Mouse (Mus musculus) midbrain, postnatal 0 days (tissue): ENCODE data around the gene Zfp800. TPM values are rescaled to one million over a fixed set of nuclear protein-coding genes. Genes with fewer than 3 reads are reported as not detected.

Experiments used
- ATAC-seq: fragments of 200-750 bp; cut with Nextera tagmentation; 2 replicates; pipeline ENCODE4 v1.8.0; 2017; ENCODE audit warnings: moderate number of reproducible peaks, mild to moderate bottlenecking, moderate TSS enrichment, moderate library complexity; ENCODE audit not compliant: low FRiP score
- DNase-seq: peaks from one replicate; pipeline ENCODE4 v3.0.0-alpha.2; 2015; ENCODE audit warnings: low spot score
- H3K27ac ChIP-seq: fragments of 300-500 bp; sonication (generic); 2 replicates; pipeline ENCODE4 v1.5.1; 2014; ENCODE audit warnings: low read depth, mild to moderate bottlenecking, low read length, mixed read lengths
- H3K27me3 ChIP-seq: fragments of 300-500 bp; sonication (generic); 2 replicates; pipeline ENCODE4 v1.6.1; 2014; ENCODE audit warnings: low read length, control low read depth, mixed read lengths; ENCODE audit not compliant: insufficient read depth
- H3K36me3 ChIP-seq: fragments of 300-500 bp; sonication (generic); 2 replicates; pipeline ENCODE4 v1.6.1; 2014; ENCODE audit warnings: low read length, control low read depth, mixed read lengths; ENCODE audit not compliant: insufficient read depth
- H3K4me1 ChIP-seq: fragments of 300-500 bp; sonication (generic); 2 replicates; pipeline ENCODE4 v1.6.1; 2014; ENCODE audit warnings: mild to moderate bottlenecking, control low read depth, antibody characterized with exemption, low read length, mixed read lengths; ENCODE audit not compliant: insufficient read depth
- H3K4me2 ChIP-seq: fragments of 300-500 bp; sonication (generic); 2 replicates; pipeline ENCODE4 v1.6.1; 2014; ENCODE audit warnings: low read depth, mild to moderate bottlenecking, low read length, mixed read lengths; ENCODE audit not compliant: poor library complexity, severe bottlenecking
- H3K4me3 ChIP-seq: fragments of 300-500 bp; sonication (generic); 2 replicates; pipeline ENCODE4 v1.5.1; 2014; ENCODE audit warnings: low read depth, mild to moderate bottlenecking, low read length, moderate library complexity
- H3K9ac ChIP-seq: fragments of 300-500 bp; sonication (generic); replicated peaks from 2 replicates; pipeline ENCODE4 v1.6.1; 2014; ENCODE audit warnings: mild to moderate bottlenecking, low read length, moderate library complexity, mixed read lengths; ENCODE audit not compliant: poor library complexity, severe bottlenecking
- H3K9me3 ChIP-seq: fragments of 300-500 bp; sonication (generic); 2 replicates; pipeline ENCODE4 v1.6.1; 2016; ENCODE audit warnings: low read length, control low read depth
- CTCF ChIP-seq: IDR thresholded peaks from 2 replicates; pipeline ENCODE4 v1.5.1; 2016; ENCODE audit warnings: antibody characterized with exemption, mild to moderate bottlenecking
- WGBS: fragments of 180-500 bp; shearing (Covaris S2); extraction: QIAGEN DNeasy Blood & Tissue Kit; methylation state at CpG from one replicate; pipeline ENCODE4 v1.1.7; 2014; 5-methylcytosine and 5-hydroxymethylcytosine counted together
- polyA plus RNA-seq: library from polyadenylated mRNA; unstranded; fragments of >200 nt; fragmentation: Nextera tagmentation; extraction: Ambion mirVana; gene quantifications from 2 replicates; pipeline ENCODE4 v1.2.1, GENCODE M21; 2015
- total RNA-seq: library from RNA; depleted of rRNA; stranded (reverse); fragments of >200 nt; gene quantifications from 2 replicates; pipeline ENCODE4 v1.2.3, GENCODE M21; 2014

Gene Zfp800
- total and polyA plus RNA-seq, 2 experiments from 2014 or later, result 22.1 to 24.1 TPM

DNA sequence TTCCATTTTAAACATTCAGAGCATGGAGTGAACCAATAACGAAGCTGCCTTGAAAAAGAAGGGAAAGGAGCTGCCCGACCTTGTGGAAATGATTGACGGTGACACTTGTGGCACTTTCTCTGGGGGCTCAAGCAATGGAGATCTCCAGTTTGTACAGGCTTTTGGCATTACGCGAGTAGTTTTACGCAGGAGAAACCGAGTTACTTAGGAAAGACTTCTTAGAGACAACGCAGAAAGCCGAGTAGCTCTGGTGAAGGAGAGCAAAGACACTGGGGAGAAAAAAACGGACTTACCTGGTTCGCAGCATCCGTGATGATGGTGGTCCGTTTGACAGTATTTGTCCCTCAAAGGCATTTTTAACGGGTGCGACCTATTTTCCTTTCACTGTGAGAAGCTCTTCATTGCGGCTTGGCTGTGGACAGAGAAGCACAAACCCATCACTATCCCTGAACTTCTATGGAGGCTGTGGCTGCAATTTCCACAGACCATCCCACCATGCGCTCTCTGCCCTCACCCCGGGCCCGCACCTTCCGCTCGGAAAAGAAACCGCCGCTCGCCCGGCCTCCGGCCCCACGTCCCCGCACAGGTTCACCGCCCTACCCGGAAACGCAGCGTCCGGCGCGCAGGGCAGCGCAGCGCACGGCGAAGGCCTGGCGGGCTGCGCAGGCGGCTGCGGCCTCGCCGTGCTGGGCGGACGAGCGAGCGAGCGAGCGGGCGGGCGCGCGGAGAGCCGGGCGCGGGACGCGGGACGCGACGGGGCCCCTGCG, 137.2 kb downstream of the Zfp800 start:
- H3K36me3 ChIP-seq, result peaks cover 8% of the 10 kb centered on the region; the same call in 1 of the 2 replicates
- peak overlapping the region; percentile 87 for H3K27ac ChIP-seq
- no peaks in the 10 kb centered on the region for H3K27me3 ChIP-seq
- H3K4me1 ChIP-seq, result no peaks in the 10 kb centered on the region; the same call in 1 of the 2 replicates
- peak overlapping the region; percentile 91 for H3K4me2 ChIP-seq
- peak overlapping the region; percentile 76 for H3K9ac ChIP-seq
- TF ChIP-seq CTCF, result no peak
- peak overlapping the region; percentile 94 for H3K4me3 ChIP-seq
- ATAC-seq (peak; percentile 61), DNase-seq (peak; percentile 3)
- no peaks in the 10 kb centered on the region for H3K9me3 ChIP-seq
- 3% methylated on average over 62 of the region's 64 CpGs for WGBS

DNA sequence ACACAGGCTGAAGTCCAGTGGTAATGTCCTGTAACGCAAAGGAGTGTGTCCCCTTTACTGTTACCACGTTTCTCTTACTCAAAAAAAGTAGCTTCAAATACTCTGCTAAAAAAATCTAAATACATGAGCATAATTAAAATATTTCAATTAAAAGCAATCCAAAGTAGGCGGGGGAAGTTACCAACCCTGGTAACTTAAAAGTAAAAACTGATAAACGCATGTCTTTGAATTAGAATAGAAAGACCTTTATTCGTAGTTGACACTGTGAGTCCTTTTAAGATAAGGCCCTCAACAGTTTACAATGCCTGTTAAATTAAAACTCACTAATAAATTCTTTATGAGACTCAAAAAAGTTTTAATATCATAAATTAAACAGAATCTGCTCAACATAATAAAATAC, 138.1 kb downstream of the Zfp800 start:
- no peak for TF ChIP-seq CTCF
- peaks cover 8% of the 10 kb centered on the region; the same call in 1 of the 2 replicates for H3K36me3 ChIP-seq
- ATAC-seq (no peak), DNase-seq (no peak)
- no peaks in the 10 kb centered on the region for H3K27me3 ChIP-seq
- H3K27ac ChIP-seq, result no peak overlapping the region
- no peak overlapping the region for H3K4me3 ChIP-seq
- H3K4me2 ChIP-seq, result no peak overlapping the region
- H3K9me3 ChIP-seq, result no peaks in the 10 kb centered on the region
- 91% methylated on average over 5 of the region's 5 CpGs for WGBS
- H3K9ac ChIP-seq, result no peak overlapping the region
- H3K4me1 ChIP-seq, result no peaks in the 10 kb centered on the region; the same call in 1 of the 2 replicates

DNA sequence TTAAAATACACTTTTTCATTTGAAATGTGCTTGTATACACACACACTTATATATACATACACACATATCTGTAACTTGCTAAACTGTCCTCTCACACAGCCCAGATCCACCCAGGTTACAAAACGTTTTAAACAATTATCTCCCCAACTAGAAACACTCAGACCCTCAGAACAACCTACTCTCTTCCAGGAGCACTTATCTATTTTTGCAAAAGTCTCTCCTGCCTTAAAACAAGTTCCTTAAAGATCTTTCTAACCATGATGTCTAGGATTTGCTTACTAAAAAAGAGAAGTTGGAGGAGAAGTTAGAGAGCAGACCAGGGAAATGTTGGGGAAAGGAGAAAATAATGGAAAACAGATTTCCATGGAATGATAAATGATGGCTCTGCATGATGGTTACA, 139.4 kb downstream of the Zfp800 start:
- Histone ChIP-seq H3K4me3 (no peak overlapping the region), H3K9ac (no peak overlapping the region), H3K4me1 (no peaks in the 10 kb centered on the region; the same call in 1 of the 2 replicates), H3K27me3 (no peaks in the 10 kb centered on the region), H3K4me2 (no peak overlapping the region), H3K27ac (no peak overlapping the region), H3K36me3 (peaks cover 8% of the 10 kb centered on the region; the same call in 1 of the 2 replicates), H3K9me3 (no peaks in the 10 kb centered on the region)
- DNase-seq (no peak), ATAC-seq (no peak)
- 63% methylated on average over 1 of the region's 1 CpGs for WGBS
- no peak for TF ChIP-seq CTCF

DNA sequence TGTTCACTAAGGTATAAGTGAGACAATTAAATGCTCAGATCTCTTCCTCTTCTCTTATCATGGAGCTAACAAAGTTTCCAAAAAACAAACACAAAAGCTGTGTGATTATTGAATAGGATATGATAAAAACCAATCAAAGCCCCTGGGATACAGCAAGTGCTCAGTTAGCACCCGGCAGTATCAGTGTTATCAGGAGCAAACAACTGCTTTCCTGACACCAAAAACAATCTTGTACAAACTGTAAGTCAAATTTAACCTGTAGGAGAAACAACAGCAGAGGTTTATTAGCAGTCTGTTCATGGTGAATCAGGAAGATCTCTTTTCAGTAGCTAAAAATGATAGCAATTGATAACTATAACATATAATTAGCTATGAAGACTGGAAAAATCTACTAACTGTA, 140.0 kb downstream of the Zfp800 start:
- Histone ChIP-seq H3K9ac (no peak overlapping the region), H3K9me3 (no peaks in the 10 kb centered on the region), H3K4me3 (no peak overlapping the region), H3K4me1 (no peaks in the 10 kb centered on the region; the same call in 1 of the 2 replicates), H3K4me2 (no peak overlapping the region), H3K27me3 (no peaks in the 10 kb centered on the region), H3K36me3 (peaks cover 12% of the 10 kb centered on the region; the same call in 1 of the 2 replicates), H3K27ac (no peak overlapping the region)
- DNase-seq, result no peak
- 88% methylated on average over 1 of the region's 1 CpGs for WGBS
- no peak for ATAC-seq
- TF ChIP-seq CTCF, result no peak

DNA sequence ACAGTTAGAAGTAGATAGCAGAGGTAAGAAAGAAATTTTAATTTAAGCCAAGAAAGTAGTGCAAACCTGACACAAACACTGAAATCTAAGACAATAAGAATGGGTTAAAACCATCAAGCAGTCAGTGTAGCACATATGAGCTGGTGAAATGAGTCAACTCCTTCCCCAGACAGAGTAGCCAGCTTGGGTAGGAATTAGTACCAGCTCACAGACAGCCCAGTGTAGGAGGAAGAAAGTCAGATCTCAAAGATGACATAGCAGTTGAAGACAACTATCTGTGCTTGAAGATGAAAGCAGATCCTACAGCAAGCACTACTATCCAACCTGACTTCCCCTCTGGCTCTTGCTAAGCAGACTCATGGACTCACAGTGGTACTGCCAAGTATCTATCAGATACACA, 145.0 kb downstream of the Zfp800 start:
- no peak for ATAC-seq
- no peaks in the 10 kb centered on the region for H3K4me1 ChIP-seq
- no peak for DNase-seq
- no peak overlapping the region for H3K27ac ChIP-seq
- no peak for TF ChIP-seq CTCF
- H3K36me3 ChIP-seq, result peaks cover 10% of the 10 kb centered on the region; the same call in 1 of the 2 replicates
- no peak overlapping the region for H3K4me3 ChIP-seq
- H3K9ac ChIP-seq, result no peak overlapping the region
- H3K4me2 ChIP-seq, result no peak overlapping the region
- H3K9me3 ChIP-seq, result no peaks in the 10 kb centered on the region
- no peaks in the 10 kb centered on the region for H3K27me3 ChIP-seq

DNA sequence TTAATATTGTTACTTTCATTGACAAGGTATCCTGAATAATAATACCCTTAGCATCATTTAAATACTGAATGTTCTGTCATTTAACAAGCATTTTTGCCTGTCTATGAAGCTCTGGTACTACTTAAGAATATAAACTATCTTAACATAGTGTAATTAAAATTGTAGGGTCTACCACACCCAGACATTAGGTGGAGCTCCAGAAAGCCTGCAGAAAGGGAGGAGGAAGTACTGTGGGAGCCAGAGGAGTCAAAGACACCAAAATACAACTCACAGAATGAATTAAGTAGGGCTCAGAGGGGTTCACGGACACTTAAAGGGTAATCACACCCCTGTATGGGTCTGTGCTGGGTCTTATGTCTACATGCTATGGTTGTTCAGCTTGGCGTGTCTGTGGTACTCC, 149.6 kb downstream of the Zfp800 start:
- Histone ChIP-seq H3K4me2 (no peak overlapping the region), H3K27ac (no peak overlapping the region), H3K36me3 (peaks cover 18% of the 10 kb centered on the region), H3K9ac (no peak overlapping the region), H3K4me1 (no peaks in the 10 kb centered on the region), H3K9me3 (no peaks in the 10 kb centered on the region), H3K27me3 (no peaks in the 10 kb centered on the region), H3K4me3 (no peak overlapping the region)
- TF ChIP-seq CTCF, result no peak
- no peak for DNase-seq
- ATAC-seq, result no peak
- 84% methylated on average over 2 of the region's 2 CpGs for WGBS
